Mouse (Mus musculus) cerebellum, adult 8-10 months (tissue): ENCODE data around the gene Rrp9.
A peak's percentile ranks its signal among the peaks of the same experiment; 100 is the strongest.

Experiments used
- DNase-seq: peaks from one replicate; pipeline ENCODE4 v3.0.0; 2022

Gene Rrp9

GRCm38 (mm10) chr9:106457920-106458319 is 17.8 kb upstream of the Rrp9 start:
- peak; percentile 35 for DNase-seq

- peak; percentile 60 for DNase-seq
Observed at GRCm38 (mm10) chr9:106459946-106460345, 15.8 kb upstream of the Rrp9 start.

GRCm38 (mm10) chr9:106460401-106461025 is 15.2 kb upstream of the Rrp9 start:
- DNase-seq: peak; percentile 79

- peak; percentile 56 for DNase-seq
Observed at GRCm38 (mm10) chr9:106461026-106461415, 14.7 kb upstream of the Rrp9 start.

GRCm38 (mm10) chr9:106461641-106462429 is 13.9 kb upstream of the Rrp9 start:
- peak; percentile 61 for DNase-seq

GRCm38 (mm10) chr9:106462430-106462800 is 13.3 kb upstream of the Rrp9 start:
- peak; percentile 48 for DNase-seq

- peak; percentile 84 for DNase-seq
Observed at GRCm38 (mm10) chr9:106463122-106464063, 12.4 kb upstream of the Rrp9 start.

- DNase-seq: peak; percentile 90
Observed at GRCm38 (mm10) chr9:106464751-106465541, 10.8 kb upstream of the Rrp9 start.

- DNase-seq: peak; percentile 81
Observed at GRCm38 (mm10) chr9:106465571-106466200, 10.1 kb upstream of the Rrp9 start, which contains the start of gene Gpr62. Gpr62 (minus strand) TSS chr9:106465938.

GRCm38 (mm10) chr9:106466721-106467120 is 9.0 kb upstream of the Rrp9 start:
- DNase-seq: peak; percentile 32

GRCm38 (mm10) chr9:106467746-106468145 is 8.0 kb upstream of the Rrp9 start:
- no peak for DNase-seq

- DNase-seq: peak; percentile 25
Observed at GRCm38 (mm10) chr9:106469317-106469716, 6.4 kb upstream of the Rrp9 start.

- peak; percentile 3 for DNase-seq
Observed at GRCm38 (mm10) chr9:106469776-106470175, 6.0 kb upstream of the Rrp9 start.

- peak; percentile 19 for DNase-seq
Observed at GRCm38 (mm10) chr9:106470991-106471750, 4.6 kb upstream of the Rrp9 start.

- DNase-seq: peak; percentile 28
Observed at GRCm38 (mm10) chr9:106471892-106472291, 3.9 kb upstream of the Rrp9 start.

- DNase-seq: peak; percentile 29
Observed at GRCm38 (mm10) chr9:106472321-106472720, 3.4 kb upstream of the Rrp9 start.

- peak; percentile 39 for DNase-seq
Observed at GRCm38 (mm10) chr9:106473081-106473752, 2.5 kb upstream of the Rrp9 start.

GRCm38 (mm10) chr9:106473753-106474105 is 2.0 kb upstream of the Rrp9 start:
- peak; percentile 38 for DNase-seq

- DNase-seq: peak; percentile 79
Observed at GRCm38 (mm10) chr9:106474456-106474855, 1.3 kb upstream of the Rrp9 start.

- peak; percentile 40 for DNase-seq
Observed at GRCm38 (mm10) chr9:106475046-106475445, 717 bp upstream of the Rrp9 start.
